Mouse (Mus musculus) cerebellum, adult 2 months (tissue): ENCODE data around the gene Aff3.

Experiments used
- CTCF ChIP-seq: fragments of 200-500 bp; IDR thresholded peaks from 2 replicates; pipeline ENCODE4 v1.5.1; 2011; ENCODE audit warnings: low read depth, mild to moderate bottlenecking, control low read depth, low read length, moderate library complexity, borderline replicate concordance; ENCODE audit not compliant: insufficient read depth
- POLR2A ChIP-seq: fragments of 200-500 bp; IDR thresholded peaks from 2 replicates; pipeline ENCODE4 v1.6.1; 2011; ENCODE audit warnings: low read length, control low read depth, borderline replicate concordance; ENCODE audit not compliant: insufficient read depth

- no peak for TF ChIP-seq POLR2A
- TF ChIP-seq CTCF = no peak
Measured at GRCm38 (mm10) chr1:38150086-38150485, 514.7 kb downstream of the Aff3 start.
